Mouse (Mus musculus) gastrocnemius, postnatal 36 days (tissue): Measurements from ENCODE around the gene Zfp937. TPM values are rescaled to one million over a fixed set of nuclear protein-coding genes. Genes with fewer than 3 reads are reported as not detected.
"Not testable (repeated sequence)": the region's sequence is repeated elsewhere in the genome, so short reads cannot be mapped to it uniquely, and the experiment has no call there.

Experiments used
- DNase-seq, 2 experiments: peaks; one replicate each; pipeline ENCODE4 v3.0.0; 2022
- intact Hi-C: fragments of 180-260 bp; cut with DNase I; formaldehyde crosslinking; loops from one replicate; pipeline ENCODE4 v1.15.1; 2025
- long read RNA-seq, 2 experiments: library from polyadenylated mRNA; stranded (forward); transcript quantifications; one replicate each; pipeline ENCODE4 v2.0.0; 2021
- total RNA-seq, 2 experiments: library from RNA; stranded (reverse); gene quantifications; 2 replicates each; pipeline ENCODE4 v1.2.3; 2021

Zfp937 gene
- 1 to 10 TPM; 1.3 to 1.4 TPM for total RNA-seq
- long read RNA-seq, experiment 1, partial matches to known transcripts = 0 of 1 reads
- long read RNA-seq, experiment 1, other reads (novel, unspliced or antisense) = 1 of 1 reads
- long read RNA-seq, experiment 2, partial matches to known transcripts = 0 of 2 reads
- long read RNA-seq, experiment 2, other reads (novel, unspliced or antisense) = 2 of 2 reads

- intact Hi-C loops = loop anchor here (10.0 kb wide), 1 partner anchor 237 kb away; the partner anchor contains the start of gene Zfp442
- peak; percentile 56 to 62 for DNase-seq
Observed at GRCm38 (mm10) chr2:150217600-150218362, at the start of gene Zfp937. Gene Zfp937, plus strand, starts transcription at chr2:150218073.

DNA sequence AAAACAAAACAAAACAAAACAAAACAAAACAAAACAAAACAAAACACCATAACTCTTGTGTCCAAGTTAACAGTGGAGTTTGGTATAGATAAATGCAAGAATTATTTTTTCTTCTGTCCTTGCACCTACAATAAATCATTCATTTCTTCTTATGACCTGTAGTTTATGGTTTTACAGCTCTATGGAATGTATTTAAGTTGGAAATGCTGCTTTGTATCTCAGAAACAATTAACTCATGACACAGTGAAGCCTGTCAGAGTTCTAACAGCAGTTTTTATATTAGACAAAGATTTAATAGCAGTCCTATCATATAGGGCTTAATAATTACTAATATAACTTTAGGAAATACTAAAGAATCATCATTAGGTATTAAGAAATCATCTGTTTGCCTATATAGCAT, 44.0 kb upstream of the Zfp937 start:
- intact Hi-C loops = no loop called here
- DNase-seq = no peak

GRCm38 (mm10) chr2:150179579-150179978, 38.3 kb upstream of the Zfp937 start, which contains the start of gene Gm10770:
Gene Gm10770, minus strand, starts transcription at chr2:150179679.
- DNase-seq, intact Hi-C loops: not testable (repeated sequence)

GRCm38 (mm10) chr2:150181046-150181445, 36.8 kb upstream of the Zfp937 start:
- intact Hi-C loops, DNase-seq: not testable (repeated sequence)

DNA sequence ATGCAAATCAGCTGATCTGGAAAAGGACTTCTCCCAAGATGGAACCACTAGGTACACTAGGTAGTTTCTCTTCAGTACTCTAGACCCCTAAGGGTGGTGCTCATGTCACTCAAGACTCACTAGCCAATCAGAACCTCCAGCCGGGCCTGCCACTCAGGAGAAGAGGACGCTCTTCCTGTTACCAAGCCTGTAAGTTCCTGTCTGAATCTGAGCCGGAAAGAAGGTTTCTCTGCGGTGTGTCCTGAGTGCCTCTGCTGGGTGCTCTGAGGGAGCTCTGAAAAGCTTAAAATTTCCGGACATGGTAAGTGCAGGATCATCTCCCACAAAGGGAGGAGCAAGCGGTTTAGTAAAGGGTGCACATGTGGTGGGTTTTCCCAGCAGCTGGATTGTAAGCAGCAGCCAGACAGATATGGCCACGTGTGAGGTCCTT, 36.3 kb upstream of the Zfp937 start, which contains the start of gene Gm14139:
Gene Gm14139 (plus strand): TSS at position 186 of the 430 bp plus-strand sequence.
- intact Hi-C loops, DNase-seq: not testable (repeated sequence)

DNA sequence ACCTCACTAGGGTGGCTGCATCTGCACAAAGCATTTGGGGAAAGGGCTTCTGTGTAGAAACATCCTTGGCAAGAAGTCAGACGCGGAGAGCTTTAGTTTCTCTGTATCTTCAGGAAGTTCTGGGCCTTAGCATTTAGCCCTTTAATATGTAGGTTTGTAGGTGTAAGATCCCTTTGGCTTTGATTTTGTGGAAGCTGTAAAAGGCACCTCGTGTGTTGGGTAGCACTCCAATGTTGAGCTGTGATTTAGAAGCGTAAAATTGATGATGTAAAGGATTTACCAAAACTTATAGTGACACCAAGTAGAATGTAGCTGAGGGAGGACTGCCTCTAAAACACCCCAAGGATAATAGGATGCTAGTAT, 471 bp downstream of the Zfp937 start:
- DNase-seq = not testable (repeated sequence)
- intact Hi-C loops = loop anchor here (10.0 kb wide), 1 partner anchor 236 kb away; the partner anchor contains the start of gene Zfp442

DNA sequence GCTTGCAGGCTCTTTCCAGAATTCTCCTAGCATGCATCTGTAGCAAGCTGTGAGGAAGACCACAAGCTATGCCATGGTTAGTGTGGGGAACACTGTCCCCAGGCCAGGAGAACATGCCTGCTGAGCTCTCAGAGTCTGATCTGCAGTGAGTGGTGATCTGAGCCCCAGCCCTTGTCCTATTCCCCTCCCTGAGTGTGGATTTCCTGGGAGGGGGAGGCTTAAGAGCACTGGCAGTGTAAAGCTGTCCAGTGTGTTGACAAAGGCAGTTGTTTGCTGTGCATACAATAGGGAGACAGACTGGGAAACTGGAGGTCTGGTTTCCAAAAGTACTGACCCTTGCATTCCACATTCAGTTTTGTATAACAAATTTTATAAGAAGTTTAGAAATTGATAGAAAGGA, 5.4 kb downstream of the Zfp937 start:
- DNase-seq, intact Hi-C loops: not testable (repeated sequence)

DNA sequence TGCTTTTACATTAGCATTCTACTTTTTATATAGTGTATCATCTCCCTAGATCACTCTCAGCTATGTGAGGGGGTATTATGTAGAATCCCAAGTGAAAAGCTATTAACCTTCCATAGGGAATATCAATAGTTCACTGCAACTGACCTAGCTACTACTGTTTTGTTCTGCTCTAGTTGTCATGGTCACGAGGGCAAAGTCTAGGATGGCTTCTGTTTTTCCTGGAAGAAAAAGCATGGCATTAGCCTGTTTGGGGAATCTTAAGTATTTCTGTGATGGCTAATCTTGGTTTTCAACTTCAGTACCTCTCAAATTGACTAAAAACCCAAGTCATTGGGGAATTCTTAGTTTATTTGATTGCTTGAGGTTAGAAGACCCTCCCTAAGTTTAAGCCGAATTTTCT, 25.3 kb downstream of the Zfp937 start:
- DNase-seq = no peak
- intact Hi-C loops = loop anchor here (10.0 kb wide), 1 partner anchor 82 kb away; the partner anchor contains the start of gene Gm10130

- DNase-seq, intact Hi-C loops: not testable (repeated sequence)
Observed at GRCm38 (mm10) chr2:150255491-150255890, 37.6 kb downstream of the Zfp937 start, which contains the start of gene Gm21994. Gene Gm21994, minus strand, starts transcription at chr2:150255591.

GRCm38 (mm10) chr2:150256861-150257260, 39.0 kb downstream of the Zfp937 start:
- DNase-seq, intact Hi-C loops: not testable (repeated sequence)

- DNase-seq = not testable (repeated sequence)
Observed at GRCm38 (mm10) chr2:150257291-150257690, 39.4 kb downstream of the Zfp937 start, which contains the start of gene Gm14124. Gene Gm14124, plus strand, starts transcription at chr2:150257517.

More at GRCm38 (mm10) chr2:150257291-150257690, 39.4 kb downstream of the Zfp937 start, which contains the start of gene Gm14124:
- intact Hi-C loops = not testable (repeated sequence)

Other genes with a start within 250 kb of the Zfp937 start
- 1 to 10 TPM; 4.6 to 6.7 TPM for gene Zfp120, start 81.4 kb upstream of the Zfp937 start, total RNA-seq
- gene Gm10770, start 38.4 kb upstream of the Zfp937 start, total RNA-seq = not detected
- not detected for gene Gm14139, start 36.3 kb upstream of the Zfp937 start, total RNA-seq
- 1 to 10 TPM; 1.2 to 2.9 TPM for gene Gm21994, start 37.5 kb downstream of the Zfp937 start, total RNA-seq
- gene Gm14124, start 39.4 kb downstream of the Zfp937 start, total RNA-seq = under 1 TPM in 1 of 2 experiments, not detected in 1; 0.07 TPM
- 1 to 10 TPM in 1 of 2 experiments, not detected in 1; 1.9 TPM for gene Gm10130, start 105.6 kb downstream of the Zfp937 start, total RNA-seq
- gene 3300002I08Rik, start 144.7 kb downstream of the Zfp937 start, total RNA-seq = 1 to 10 TPM; 1.3 to 1.4 TPM
- 1 to 10 TPM; 1.4 to 2.0 TPM for gene Zfp442, start 233.4 kb downstream of the Zfp937 start, total RNA-seq